Mouse (Mus musculus) 416B (cell line): ENCODE data around the gene Atox1.
A peak's percentile ranks its signal among the peaks of the same experiment; 100 is the strongest.
"Not testable (repeated sequence)": the region's sequence is repeated elsewhere in the genome, so short reads cannot be mapped to it uniquely, and the experiment has no call there.

ENCODE experiments used
- DNase-seq: peaks from one replicate; pipeline ENCODE4 v3.0.0; 2011; ENCODE audit warnings: low read depth

Atox1 gene

GRCm38 (mm10) chr11:55450311-55450710 is 10.7 kb downstream of the Atox1 start:
- DNase-seq = no peak

GRCm38 (mm10) chr11:55449531-55449930 is 11.5 kb downstream of the Atox1 start:
- DNase-seq = peak; percentile 33

GRCm38 (mm10) chr11:55446579-55446978 is 14.5 kb downstream of the Atox1 start:
- DNase-seq = peak; percentile 87

- peak; percentile 82 for DNase-seq
Observed at GRCm38 (mm10) chr11:55444772-55445171, 16.3 kb downstream of the Atox1 start.

GRCm38 (mm10) chr11:55439718-55440117 is 21.3 kb downstream of the Atox1 start:
- DNase-seq = no peak

GRCm38 (mm10) chr11:55438031-55438430 is 23.0 kb downstream of the Atox1 start:
- no peak for DNase-seq

- DNase-seq = no peak
Observed at GRCm38 (mm10) chr11:55436089-55436488, 24.9 kb downstream of the Atox1 start.

GRCm38 (mm10) chr11:55432981-55433380 is 28.1 kb downstream of the Atox1 start:
- DNase-seq = peak; percentile 42

- no peak for DNase-seq
Observed at GRCm38 (mm10) chr11:55429973-55430372, 31.1 kb downstream of the Atox1 start.

GRCm38 (mm10) chr11:55428186-55429012 is 32.6 kb downstream of the Atox1 start:
- no peak for DNase-seq

- DNase-seq = no peak
Observed at GRCm38 (mm10) chr11:55424746-55425360, 36.2 kb downstream of the Atox1 start.

GRCm38 (mm10) chr11:55423756-55424155 is 37.3 kb downstream of the Atox1 start:
- peak; percentile 82 for DNase-seq

- DNase-seq = no peak
Observed at GRCm38 (mm10) chr11:55422978-55423377, 38.1 kb downstream of the Atox1 start, which contains the start of gene Sparc. Gene Sparc, minus strand, starts transcription at chr11:55423183.

GRCm38 (mm10) chr11:55419678-55420307 is 41.2 kb downstream of the Atox1 start:
- DNase-seq = peak; percentile 69

GRCm38 (mm10) chr11:55419296-55419677 is 41.8 kb downstream of the Atox1 start:
- no peak for DNase-seq

GRCm38 (mm10) chr11:55418704-55419061 is 42.4 kb downstream of the Atox1 start:
- DNase-seq = no peak

GRCm38 (mm10) chr11:55417898-55418703 is 42.9 kb downstream of the Atox1 start:
- DNase-seq = peak; percentile 85

GRCm38 (mm10) chr11:55416609-55417265 is 44.3 kb downstream of the Atox1 start:
- peak; percentile 65 for DNase-seq

GRCm38 (mm10) chr11:55415731-55416130 is 45.3 kb downstream of the Atox1 start:
- DNase-seq = not testable (repeated sequence)

GRCm38 (mm10) chr11:55415036-55415704 is 45.9 kb downstream of the Atox1 start:
- DNase-seq = no peak

- DNase-seq = no peak
Observed at GRCm38 (mm10) chr11:55414314-55414713, 46.7 kb downstream of the Atox1 start.
